Mouse (Mus musculus) neural tube, embryonic 14.5 days (tissue): ENCODE data around the gene Ttc21a. TPM values are rescaled to one million over a fixed set of nuclear protein-coding genes. Genes with fewer than 3 reads are reported as not detected.
"Not testable (repeated sequence)": the region's sequence is repeated elsewhere in the genome, so short reads cannot be mapped to it uniquely, and the experiment has no call there.

ENCODE experiments used
- ATAC-seq: fragments of 200-750 bp; cut with Nextera tagmentation; 2 replicates; pipeline ENCODE4 v1.8.0; 2017; ENCODE audit warnings: low read depth, mild to moderate bottlenecking, moderate TSS enrichment, moderate library complexity
- H3K27ac ChIP-seq: fragments of 300-500 bp; sonication (generic); 2 replicates; pipeline ENCODE4 v1.5.1; 2014; ENCODE audit warnings: low read depth, mild to moderate bottlenecking, control low read depth, low read length, moderate library complexity, mixed read lengths
- H3K27me3 ChIP-seq: fragments of 300-500 bp; sonication (generic); 2 replicates; pipeline ENCODE4 v1.6.1; 2014; ENCODE audit warnings: low read length; ENCODE audit not compliant: control insufficient read depth, insufficient read depth
- H3K36me3 ChIP-seq: fragments of 300-500 bp; sonication (generic); 2 replicates; pipeline ENCODE4 v1.6.1; 2014; ENCODE audit warnings: low read length, mixed read lengths; ENCODE audit not compliant: control insufficient read depth, insufficient read depth
- H3K4me1 ChIP-seq: fragments of 300-500 bp; sonication (generic); 2 replicates; pipeline ENCODE4 v1.6.1; 2014; ENCODE audit warnings: low read length; ENCODE audit not compliant: control insufficient read depth, insufficient read depth
- H3K4me2 ChIP-seq: fragments of 300-500 bp; sonication (generic); 2 replicates; pipeline ENCODE4 v1.6.1; 2014; ENCODE audit warnings: mild to moderate bottlenecking, low read depth, low read length, control low read depth
- H3K4me3 ChIP-seq: fragments of 300-500 bp; sonication (generic); 2 replicates; pipeline ENCODE4 v1.5.1; 2014; ENCODE audit warnings: low read depth, low read length, control low read depth, mixed read lengths
- H3K9ac ChIP-seq: fragments of 300-500 bp; sonication (generic); replicated peaks from 2 replicates; pipeline ENCODE4 v1.6.1; 2014; ENCODE audit warnings: low read depth, mild to moderate bottlenecking, control low read depth, low read length, mixed read lengths
- H3K9me3 ChIP-seq: fragments of 300-500 bp; sonication (generic); 2 replicates; pipeline ENCODE4 v1.6.1; 2016; ENCODE audit warnings: low read length; ENCODE audit not compliant: control insufficient read depth
- WGBS: fragments of 180-500 bp; shearing (Covaris S2); extraction: QIAGEN DNeasy Blood & Tissue Kit; methylation state at CpG from one replicate; pipeline ENCODE4 v1.1.7; 2014; 5-methylcytosine and 5-hydroxymethylcytosine counted together
- polyA plus RNA-seq: library from polyadenylated mRNA; unstranded; fragments of >200 nt; fragmentation: Nextera tagmentation; extraction: Ambion mirVana; gene quantifications from 2 replicates; pipeline ENCODE4 v1.2.1, GENCODE M21; 2014

Ttc21a gene
- polyA plus RNA-seq, 1 experiment from 2014 or later: 0.74 TPM

- Histone ChIP-seq H3K9me3 (no peaks in the 10 kb centered on the region), H3K4me2 (no peak overlapping the region), H3K27ac (no peak overlapping the region), H3K27me3 (no peaks in the 10 kb centered on the region), H3K36me3 (no peaks in the 10 kb centered on the region), H3K4me1 (no peaks in the 10 kb centered on the region; the same call in 1 of the 2 replicates), H3K9ac (no peak overlapping the region), H3K4me3 (no peak overlapping the region)
- 98% methylated on average over 3 of the region's 3 CpGs for WGBS
- no peak for ATAC-seq
Observed at GRCm38 (mm10) chr9:120009871-120010270, 72.5 kb downstream of the Ttc21a start.

- ATAC-seq: peak; percentile 94
- peak overlapping the region; percentile 63 for H3K9ac ChIP-seq
- H3K9me3 ChIP-seq: no peaks in the 10 kb centered on the region
- peak overlapping the region; percentile 82 for H3K27ac ChIP-seq
- H3K4me1 ChIP-seq: no peaks in the 10 kb centered on the region; the same call in 1 of the 2 replicates
- no peaks in the 10 kb centered on the region for H3K27me3 ChIP-seq
- no peaks in the 10 kb centered on the region for H3K36me3 ChIP-seq
- H3K4me3 ChIP-seq: peak overlapping the region; percentile 42
- 2% methylated on average over 49 of the region's 60 CpGs for WGBS
- peak overlapping the region; percentile 79 for H3K4me2 ChIP-seq
Observed at GRCm38 (mm10) chr9:120010781-120011511, 73.5 kb downstream of the Ttc21a start.

GRCm38 (mm10) chr9:120011533-120011932 is 74.1 kb downstream of the Ttc21a start:
- H3K9me3 ChIP-seq: no peaks in the 10 kb centered on the region
- 1% methylated on average over 10 of the region's 10 CpGs for WGBS
- H3K27me3 ChIP-seq: no peaks in the 10 kb centered on the region
- peak overlapping the region; percentile 63 for H3K9ac ChIP-seq
- no peaks in the 10 kb centered on the region; the same call in 1 of the 2 replicates for H3K4me1 ChIP-seq
- peak overlapping the region; percentile 82 for H3K27ac ChIP-seq
- peak overlapping the region; percentile 42 for H3K4me3 ChIP-seq
- H3K36me3 ChIP-seq: no peaks in the 10 kb centered on the region
- peak overlapping the region; percentile 79 for H3K4me2 ChIP-seq
- peak; percentile 68 for ATAC-seq

- not testable (repeated sequence) for H3K4me1 ChIP-seq, H3K27ac ChIP-seq, H3K4me2 ChIP-seq, H3K9ac ChIP-seq, ATAC-seq, H3K9me3 ChIP-seq, H3K4me3 ChIP-seq, H3K36me3 ChIP-seq, H3K27me3 ChIP-seq
- 86% methylated on average over 6 of the region's 6 CpGs for WGBS
Observed at GRCm38 (mm10) chr9:120012161-120012560, 74.8 kb downstream of the Ttc21a start.

GRCm38 (mm10) chr9:120012781-120013180 is 75.4 kb downstream of the Ttc21a start:
- H3K4me2 ChIP-seq: no peak overlapping the region
- no peak overlapping the region for H3K27ac ChIP-seq
- no peak for ATAC-seq
- no peaks in the 10 kb centered on the region for H3K36me3 ChIP-seq
- H3K4me1 ChIP-seq: no peaks in the 10 kb centered on the region; the same call in 1 of the 2 replicates
- no peaks in the 10 kb centered on the region for H3K27me3 ChIP-seq
- 85% methylated on average over 5 of the region's 5 CpGs for WGBS
- no peak overlapping the region for H3K9ac ChIP-seq
- no peaks in the 10 kb centered on the region for H3K9me3 ChIP-seq
- H3K4me3 ChIP-seq: no peak overlapping the region

GRCm38 (mm10) chr9:120013251-120013820 is 75.9 kb downstream of the Ttc21a start:
- Histone ChIP-seq H3K27me3 (no peaks in the 10 kb centered on the region), H3K9ac (no peak overlapping the region), H3K27ac (no peak overlapping the region), H3K4me1 (no peaks in the 10 kb centered on the region; the same call in 1 of the 2 replicates), H3K4me2 (no peak overlapping the region), H3K4me3 (no peak overlapping the region), H3K36me3 (no peaks in the 10 kb centered on the region), H3K9me3 (no peaks in the 10 kb centered on the region)
- no peak for ATAC-seq
- WGBS: 78% methylated on average over 11 of the region's 11 CpGs

GRCm38 (mm10) chr9:120014828-120015227 is 77.4 kb downstream of the Ttc21a start:
- Histone ChIP-seq H3K9me3 (no peaks in the 10 kb centered on the region), H3K4me1 (no peaks in the 10 kb centered on the region; the same call in 1 of the 2 replicates), H3K27ac (no peak overlapping the region), H3K27me3 (no peaks in the 10 kb centered on the region), H3K36me3 (no peaks in the 10 kb centered on the region), H3K9ac (no peak overlapping the region), H3K4me3 (no peak overlapping the region), H3K4me2 (no peak overlapping the region)
- 64% methylated on average over 6 of the region's 6 CpGs for WGBS
- ATAC-seq: no peak

GRCm38 (mm10) chr9:120016956-120017355 is 79.5 kb downstream of the Ttc21a start:
- Histone ChIP-seq H3K9ac (no peak overlapping the region), H3K4me1 (no peaks in the 10 kb centered on the region), H3K9me3 (no peaks in the 10 kb centered on the region), H3K36me3 (no peaks in the 10 kb centered on the region), H3K27ac (no peak overlapping the region), H3K4me3 (no peak overlapping the region), H3K4me2 (no peak overlapping the region), H3K27me3 (no peaks in the 10 kb centered on the region)
- 64% methylated on average over 10 of the region's 10 CpGs for WGBS
- no peak for ATAC-seq
